Mouse (Mus musculus) heart, postnatal 4 days (tissue): ENCODE measurements around the gene Dao. TPM values are rescaled to one million over a fixed set of nuclear protein-coding genes. Genes with fewer than 3 reads are reported as not detected.

Experiments
- DNase-seq: peaks from one replicate; pipeline ENCODE4 v3.0.0; 2021
- total RNA-seq, 2 experiments: library from RNA; stranded (reverse); gene quantifications; 2 replicates each; pipeline ENCODE4 v1.2.3; 2021

Dao gene
- total RNA-seq: not detected

- DNase-seq: no peak
These were observed at the start of gene Dao for GRCm38 (mm10) chr5:114003542-114003941. Gene Dao, plus strand, starts transcription at chr5:114003703.

DNA sequence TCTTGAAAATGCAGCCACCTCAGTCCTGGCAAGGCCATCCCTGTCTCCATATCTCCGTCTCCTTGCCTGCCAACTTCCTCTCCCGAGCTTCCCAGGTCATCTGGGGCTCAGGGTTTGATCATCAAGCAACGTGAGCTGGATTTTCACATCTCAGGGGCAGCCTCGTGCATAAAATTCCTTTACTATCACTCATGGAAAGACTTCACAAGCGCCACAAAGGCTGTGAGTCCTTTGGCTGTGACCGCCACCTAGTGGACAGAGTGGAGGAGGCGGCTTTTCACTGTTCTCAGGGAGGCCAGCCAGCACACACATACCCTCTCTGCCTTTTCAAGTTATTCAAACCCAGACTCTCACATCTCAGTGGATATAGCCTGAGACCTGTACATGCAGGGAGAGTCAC lies 49.1 kb upstream of the Dao start:
- DNase-seq: peak; percentile 95

DNA sequence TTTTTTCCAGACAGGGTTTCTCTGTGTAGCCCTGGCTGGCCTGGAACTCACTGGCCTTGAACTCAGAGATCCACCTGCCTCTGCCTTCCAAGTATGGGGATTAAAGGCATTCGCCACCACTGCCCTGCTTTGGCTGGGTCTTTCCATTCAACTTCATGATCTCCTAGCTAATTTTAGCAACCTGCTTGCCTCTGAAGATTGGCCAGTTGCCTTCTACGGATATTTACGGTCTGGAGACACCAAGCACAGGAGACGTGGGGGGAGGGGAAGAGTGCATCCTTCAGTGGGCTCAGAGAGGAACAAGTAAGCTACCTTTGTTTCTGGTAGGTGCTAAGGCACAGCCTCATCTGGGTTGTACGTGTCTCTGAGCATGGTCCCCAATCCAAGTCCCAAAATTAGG lies 48.2 kb upstream of the Dao start:
- DNase-seq: no peak

DNA sequence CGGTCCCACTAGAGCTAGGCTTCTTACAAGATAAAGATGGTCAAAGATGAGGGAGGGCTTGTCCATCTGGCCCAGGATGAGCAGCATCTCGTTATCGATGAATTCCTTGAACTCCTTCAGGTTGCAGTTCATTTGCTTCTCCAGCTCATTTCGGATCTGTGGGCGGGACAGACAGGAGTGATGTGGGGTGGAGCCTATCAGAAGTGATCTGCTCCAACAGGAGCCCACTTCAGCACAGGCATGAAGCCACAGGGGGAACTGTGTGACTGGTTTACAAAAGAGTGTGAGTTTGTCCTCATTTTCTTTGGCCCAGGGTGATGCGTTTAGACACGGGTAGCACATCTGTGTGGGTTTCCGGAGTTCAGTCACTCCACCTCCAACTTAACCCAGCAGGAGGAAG lies 47.8 kb upstream of the Dao start:
- no peak for DNase-seq

GRCm38 (mm10) chr5:113956510-113956909 lies 47.0 kb upstream of the Dao start:
- peak; percentile 96 for DNase-seq

GRCm38 (mm10) chr5:113959039-113959438 lies 44.5 kb upstream of the Dao start:
- DNase-seq: no peak

- DNase-seq: no peak
These were observed 43.1 kb upstream of the Dao start for GRCm38 (mm10) chr5:113960416-113960815.

DNA sequence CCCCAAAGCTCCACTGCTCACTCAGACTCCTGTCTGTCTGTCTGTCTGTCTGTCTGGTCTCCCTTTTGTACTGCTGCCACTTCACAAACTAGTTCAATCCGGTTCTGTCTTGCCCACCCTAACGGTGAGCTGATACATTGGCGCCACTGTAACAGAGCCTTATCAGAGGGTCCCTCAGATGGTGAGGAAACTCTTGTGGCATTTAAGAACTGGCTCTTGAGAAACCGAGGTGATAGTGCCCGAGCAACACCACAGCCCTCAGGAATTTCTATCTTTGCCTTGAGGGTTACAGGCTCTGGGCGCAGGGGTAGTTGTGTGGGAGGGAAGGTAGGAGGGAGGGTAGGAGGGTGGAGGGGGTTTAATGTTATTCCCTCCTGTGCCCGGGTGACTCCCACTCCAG lies 41.7 kb upstream of the Dao start:
- no peak for DNase-seq

DNA sequence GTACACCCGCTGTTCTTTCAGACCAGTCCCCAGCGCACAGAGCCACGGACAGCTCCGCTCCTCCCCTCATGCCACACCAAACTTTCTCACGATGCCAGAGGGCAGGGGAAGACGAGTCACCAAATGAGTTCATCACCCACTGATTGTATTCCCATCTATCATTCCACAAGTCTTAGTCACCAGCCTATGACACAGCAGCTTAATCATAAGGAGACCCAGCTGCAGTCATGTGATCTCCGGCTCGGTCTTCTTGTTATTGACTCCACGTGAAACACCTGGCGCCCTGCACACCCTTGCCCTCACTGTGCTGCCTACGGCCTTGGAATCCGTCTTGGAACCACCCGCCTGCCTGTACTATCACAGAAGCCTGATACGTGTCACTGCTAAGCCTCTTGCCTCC lies 38.5 kb upstream of the Dao start:
- no peak for DNase-seq

DNA sequence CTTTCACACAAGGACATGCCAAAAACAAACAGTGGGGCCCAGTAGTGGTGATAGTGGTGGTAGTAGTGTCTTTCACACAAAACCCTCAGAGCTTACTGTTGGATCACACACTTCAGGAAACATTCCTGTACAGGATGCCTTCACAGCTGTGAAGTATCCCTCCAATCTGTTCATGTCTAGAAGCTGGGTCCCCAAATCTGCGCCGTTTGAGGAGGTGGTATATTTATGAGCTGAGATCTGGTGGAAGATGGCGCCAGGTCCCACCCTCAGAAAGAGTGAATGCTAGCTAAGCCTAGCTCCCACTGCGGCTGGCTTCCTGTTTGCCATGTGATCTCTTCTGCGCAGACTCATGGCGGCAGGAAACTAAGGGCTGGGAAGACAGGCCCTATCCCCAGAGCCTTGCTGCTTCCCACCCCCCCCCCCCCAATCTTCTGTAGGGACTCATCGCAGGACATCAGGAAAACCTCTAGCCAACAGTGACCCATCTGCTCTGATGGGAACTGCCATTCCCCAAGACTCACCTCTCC lies 37.8 kb upstream of the Dao start:
- no peak for DNase-seq

- no peak for DNase-seq
These were observed 36.9 kb upstream of the Dao start for GRCm38 (mm10) chr5:113966452-113967150.

- DNase-seq: no peak
These were observed 35.1 kb upstream of the Dao start for GRCm38 (mm10) chr5:113968371-113968770.

GRCm38 (mm10) chr5:113971434-113971960 lies 32.0 kb upstream of the Dao start:
- no peak for DNase-seq

DNA sequence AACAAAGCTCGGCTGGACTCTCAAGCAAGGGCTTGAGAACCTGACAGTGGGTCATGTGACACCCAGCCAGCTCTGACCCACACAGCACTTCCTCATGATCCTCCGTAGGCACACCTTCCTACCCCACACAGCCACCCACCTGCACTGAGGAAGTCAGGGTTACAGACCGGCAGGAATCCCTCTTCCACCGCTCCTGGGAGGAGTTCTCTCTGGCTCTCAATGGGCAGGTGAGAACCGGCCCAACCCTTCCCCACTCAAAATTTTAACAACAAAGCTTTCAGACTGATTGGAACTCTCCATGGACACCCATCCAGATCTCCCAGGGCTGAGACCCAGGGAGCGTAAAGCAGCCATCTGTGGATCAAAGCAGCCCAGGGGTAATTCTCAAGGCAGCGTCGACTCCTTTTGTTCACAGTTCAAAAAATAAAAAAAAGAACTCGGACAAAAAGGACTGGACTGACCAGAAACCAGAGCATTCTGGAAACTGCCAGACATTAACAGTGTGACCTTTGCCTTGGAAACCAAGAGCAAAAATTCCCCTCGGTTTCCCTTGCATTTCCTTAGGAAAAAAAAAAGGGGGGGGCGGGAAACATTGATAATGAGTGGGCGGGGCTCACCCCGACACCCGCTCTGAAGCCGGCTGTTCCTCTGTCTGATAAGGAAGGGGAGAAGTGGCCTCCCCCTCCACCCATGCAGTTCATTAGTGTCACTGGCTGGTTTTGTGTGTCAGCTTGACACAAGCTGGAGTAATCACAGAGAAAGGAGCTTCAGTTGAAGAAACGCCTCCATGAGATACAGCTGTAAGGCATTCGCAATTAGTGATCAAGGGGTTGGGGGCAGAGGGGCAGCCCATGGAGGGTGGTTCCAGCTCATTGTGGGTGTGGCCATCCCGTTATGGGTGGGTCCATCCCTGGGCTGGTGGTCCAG lies 30.7 kb upstream of the Dao start:
- DNase-seq: no peak

DNA sequence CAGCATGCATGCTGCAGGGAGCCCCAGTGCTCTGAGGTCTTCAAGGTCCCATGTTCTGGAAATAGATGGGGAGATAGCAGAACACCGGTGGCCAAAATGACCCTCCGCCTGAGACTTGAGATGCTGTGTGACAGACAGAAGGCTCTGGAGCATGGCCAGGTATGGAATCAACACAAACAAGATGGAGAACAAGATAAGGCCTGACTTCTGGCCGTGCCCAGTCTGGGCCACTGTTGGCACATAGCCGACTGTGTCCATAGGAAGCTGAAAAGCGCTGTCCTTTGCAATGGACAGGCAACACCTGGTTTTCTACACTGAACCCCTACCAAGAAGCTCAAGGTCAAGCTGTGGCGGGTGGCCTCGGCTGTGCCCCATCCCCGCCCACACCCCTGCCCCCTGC lies 29.7 kb upstream of the Dao start:
- no peak for DNase-seq

GRCm38 (mm10) chr5:113974576-113974975 lies 28.9 kb upstream of the Dao start:
- no peak for DNase-seq

GRCm38 (mm10) chr5:113975538-113976215 lies 27.8 kb upstream of the Dao start:
- peak; percentile 74 for DNase-seq

GRCm38 (mm10) chr5:113976597-113976996 lies 26.9 kb upstream of the Dao start:
- no peak for DNase-seq

GRCm38 (mm10) chr5:113977309-113977708 lies 26.2 kb upstream of the Dao start:
- DNase-seq: no peak

- no peak for DNase-seq
These were observed 23.0 kb upstream of the Dao start for GRCm38 (mm10) chr5:113980511-113980910.

- DNase-seq: no peak
These were observed 22.3 kb upstream of the Dao start for GRCm38 (mm10) chr5:113981171-113981570.

DNA sequence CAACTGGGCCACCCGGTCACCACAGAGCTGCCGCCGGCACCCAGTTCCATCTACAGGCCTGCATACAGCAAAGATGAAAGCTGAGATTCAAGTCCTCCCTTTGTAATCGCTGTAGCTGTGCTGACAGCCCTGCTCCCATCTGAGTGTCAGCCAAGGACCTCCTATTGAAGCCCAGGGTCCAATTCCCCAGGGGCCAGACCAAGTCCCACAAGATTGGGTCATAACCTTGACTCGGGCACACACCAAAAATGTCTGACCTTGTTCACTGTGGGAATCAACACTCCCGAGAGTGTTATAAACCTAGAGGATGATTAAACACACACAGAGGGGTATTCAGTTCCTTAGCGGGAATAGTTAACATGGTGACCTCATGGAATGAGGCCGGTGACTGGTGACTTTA lies 21.7 kb upstream of the Dao start:
- DNase-seq: no peak

- no peak for DNase-seq
These were observed 20.0 kb upstream of the Dao start for GRCm38 (mm10) chr5:113983541-113983940.
